Mouse (Mus musculus) hindbrain, embryonic 12.5 days (tissue): ENCODE results near the gene Bcl6b. TPM values are rescaled to one million over a fixed set of nuclear protein-coding genes. Genes with fewer than 3 reads are reported as not detected.

Source experiments
- ATAC-seq: fragments of 200-750 bp; cut with Nextera tagmentation; 2 replicates; pipeline ENCODE4 v1.8.0; 2017; ENCODE audit warnings: moderate TSS enrichment; ENCODE audit not compliant: low FRiP score
- H3K27ac ChIP-seq: fragments of 300-500 bp; sonication (generic); 2 replicates; pipeline ENCODE4 v1.5.1; 2016; ENCODE audit warnings: mild to moderate bottlenecking
- H3K27me3 ChIP-seq: fragments of 300-500 bp; sonication (generic); 2 replicates; pipeline ENCODE4 v1.6.1; 2016; ENCODE audit warnings: mild to moderate bottlenecking
- H3K36me3 ChIP-seq: fragments of 300-500 bp; sonication (generic); 2 replicates; pipeline ENCODE4 v1.6.1; 2016; ENCODE audit warnings: mild to moderate bottlenecking
- H3K4me1 ChIP-seq: fragments of 300-500 bp; sonication (generic); 2 replicates; pipeline ENCODE4 v1.6.1; 2016
- H3K4me2 ChIP-seq: fragments of 300-500 bp; sonication (generic); replicated peaks from 2 replicates; pipeline ENCODE4 v1.6.1; 2016; ENCODE audit warnings: mild to moderate bottlenecking
- H3K4me3 ChIP-seq: fragments of 300-500 bp; sonication (generic); 2 replicates; pipeline ENCODE4 v1.5.1; 2016; ENCODE audit warnings: mild to moderate bottlenecking
- H3K9ac ChIP-seq: fragments of 300-500 bp; sonication (generic); 2 replicates; pipeline ENCODE4 v1.6.1; 2016; ENCODE audit warnings: mild to moderate bottlenecking, moderate library complexity
- H3K9me3 ChIP-seq: fragments of 300-500 bp; sonication (generic); replicated peaks from 2 replicates; pipeline ENCODE4 v1.6.1; 2016; ENCODE audit warnings: mild to moderate bottlenecking
- WGBS: fragments of 180-500 bp; shearing (Covaris S2); methylation state at CpG from one replicate; pipeline ENCODE4 v1.1.7; 2016; 5-methylcytosine and 5-hydroxymethylcytosine counted together
- polyA plus RNA-seq: library from polyadenylated mRNA; unstranded; fragments of >200 nt; fragmentation: Nextera tagmentation; extraction: Ambion mirVana; gene quantifications from 2 replicates; pipeline ENCODE4 v1.2.1, GENCODE M21; 2016

The Bcl6b gene
- polyA plus RNA-seq, 1 experiment from 2014 or later: 5.4 TPM

DNA sequence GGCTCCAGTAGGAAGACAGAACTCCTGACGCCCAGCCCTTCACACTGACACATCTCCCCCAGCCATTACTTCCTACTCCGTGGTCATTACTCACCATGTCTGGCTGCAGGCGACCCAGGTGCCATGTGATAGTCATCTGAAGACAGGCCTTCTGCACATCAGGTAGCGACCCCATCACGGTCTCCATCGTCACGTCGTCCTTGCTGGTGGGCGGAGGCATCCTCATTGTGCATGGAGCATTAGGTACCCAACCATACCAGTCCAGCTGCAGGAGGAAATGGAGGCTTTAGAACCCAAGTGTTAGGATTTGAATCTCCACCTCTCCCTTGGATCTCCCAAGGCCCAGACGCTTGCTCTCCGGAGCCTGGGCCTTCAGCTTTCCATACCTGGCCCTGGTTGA, 13.0 kb upstream of the Bcl6b start:
- 74% methylated on average over 11 of the region's 11 CpGs for WGBS
- H3K36me3 ChIP-seq: no peaks in the 10 kb centered on the region
- peaks cover 12% of the 10 kb centered on the region; the same call in 1 of the 2 replicates for H3K27me3 ChIP-seq
- no peak overlapping the region for H3K4me2 ChIP-seq
- H3K9me3 ChIP-seq: no peaks in the 10 kb centered on the region
- no peak overlapping the region for H3K9ac ChIP-seq
- peaks cover 16% of the 10 kb centered on the region for H3K4me1 ChIP-seq
- ATAC-seq: no peak
- H3K4me3 ChIP-seq: no peak overlapping the region
- H3K27ac ChIP-seq: no peak overlapping the region

DNA sequence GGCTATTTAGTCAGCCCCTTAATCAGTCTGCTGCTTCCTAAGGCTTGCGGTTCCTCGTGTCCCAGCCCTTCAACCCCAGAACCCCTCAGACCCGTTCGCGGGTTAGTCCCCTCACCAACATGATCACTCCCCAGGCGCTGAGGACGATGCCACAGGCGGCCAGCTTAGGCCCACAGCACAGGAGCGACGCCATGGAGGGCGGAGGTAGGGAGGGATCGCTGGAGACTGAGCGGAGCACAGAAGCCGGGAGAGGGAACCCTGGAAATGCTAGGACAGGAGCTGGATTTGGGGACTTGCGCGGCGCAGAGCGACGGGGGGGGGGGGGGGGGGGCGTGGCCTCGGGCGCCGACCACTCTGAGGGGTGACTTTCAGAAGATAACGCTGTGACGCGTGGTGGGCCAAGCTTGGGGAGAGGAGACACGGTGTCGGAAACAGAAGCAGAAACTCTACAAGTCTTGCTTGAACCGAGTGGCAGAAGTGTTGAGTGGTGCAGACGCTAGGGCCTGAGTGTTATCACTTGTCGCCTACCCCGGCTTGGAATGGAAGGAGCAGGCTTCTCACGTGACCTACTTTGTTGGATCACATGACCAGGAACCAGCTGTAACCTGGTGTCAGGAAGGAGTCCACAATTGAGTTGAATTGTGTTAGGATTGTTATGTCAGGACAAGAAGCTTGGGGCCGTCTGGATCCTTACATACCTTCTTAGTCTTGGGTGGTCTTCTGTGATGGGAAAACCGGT, 10.1 kb upstream of the Bcl6b start, which contains the start of the genes Gm21988 and Rnasek:
Gene Gm21988, minus strand, starts transcription at position 290 of the 739 bp plus-strand sequence.
Gene Rnasek, minus strand, starts transcription at position 302 of the 739 bp plus-strand sequence.
- H3K36me3 ChIP-seq: peaks cover 14% of the 10 kb centered on the region
- H3K4me3 ChIP-seq: peak within 1 kb of the TSS; percentile 91
- peak within 1 kb of the TSS; percentile 92 for H3K9ac ChIP-seq
- ATAC-seq: peak; percentile 26
- H3K4me1 ChIP-seq: peaks cover 26% of the 10 kb centered on the region
- H3K27ac ChIP-seq: peak within 1 kb of the TSS; percentile 85
- 0% methylated on average over 34 of the region's 35 CpGs for WGBS
- peak within 1 kb of the TSS; percentile 98 for H3K4me2 ChIP-seq
- no peaks in the 10 kb centered on the region for H3K27me3 ChIP-seq
- no peaks in the 10 kb centered on the region for H3K9me3 ChIP-seq

GRCm38 (mm10) chr11:70238591-70239440, 9.2 kb upstream of the Bcl6b start:
- Histone ChIP-seq H3K4me3 (peak overlapping the region; percentile 91), H3K27ac (peak overlapping the region; percentile 92), H3K9me3 (no peaks in the 10 kb centered on the region), H3K4me1 (peaks cover 26% of the 10 kb centered on the region), H3K4me2 (peak overlapping the region; percentile 98), H3K36me3 (peaks cover 21% of the 10 kb centered on the region), H3K27me3 (no peaks in the 10 kb centered on the region), H3K9ac (peak overlapping the region; percentile 92)
- WGBS: 12% methylated on average over 23 of the region's 23 CpGs
- ATAC-seq: no peak

- no peaks in the 10 kb centered on the region for H3K9me3 ChIP-seq
- peak; percentile 93 for ATAC-seq
- peak within 1 kb of the TSS; percentile 91 for H3K4me3 ChIP-seq
- peaks cover 21% of the 10 kb centered on the region for H3K36me3 ChIP-seq
- peaks cover 32% of the 10 kb centered on the region for H3K4me1 ChIP-seq
- peak within 1 kb of the TSS; percentile 98 for H3K4me2 ChIP-seq
- H3K27me3 ChIP-seq: no peaks in the 10 kb centered on the region
- peak within 1 kb of the TSS; percentile 92 for H3K9ac ChIP-seq
- peak within 1 kb of the TSS; percentile 92 for H3K27ac ChIP-seq
- WGBS: under 1% methylated on average over 62 of the region's 70 CpGs
Measured at GRCm38 (mm10) chr11:70237457-70238167, 8.0 kb upstream of the Bcl6b start, which contains the start of gene 0610010K14Rik. Gene 0610010K14Rik (minus strand): TSS chr11:70237914.

GRCm38 (mm10) chr11:70236717-70237116, 7.1 kb upstream of the Bcl6b start:
- 27% methylated on average over 7 of the region's 7 CpGs for WGBS
- H3K4me1 ChIP-seq: peaks cover 37% of the 10 kb centered on the region
- peak overlapping the region; percentile 92 for H3K27ac ChIP-seq

DNA sequence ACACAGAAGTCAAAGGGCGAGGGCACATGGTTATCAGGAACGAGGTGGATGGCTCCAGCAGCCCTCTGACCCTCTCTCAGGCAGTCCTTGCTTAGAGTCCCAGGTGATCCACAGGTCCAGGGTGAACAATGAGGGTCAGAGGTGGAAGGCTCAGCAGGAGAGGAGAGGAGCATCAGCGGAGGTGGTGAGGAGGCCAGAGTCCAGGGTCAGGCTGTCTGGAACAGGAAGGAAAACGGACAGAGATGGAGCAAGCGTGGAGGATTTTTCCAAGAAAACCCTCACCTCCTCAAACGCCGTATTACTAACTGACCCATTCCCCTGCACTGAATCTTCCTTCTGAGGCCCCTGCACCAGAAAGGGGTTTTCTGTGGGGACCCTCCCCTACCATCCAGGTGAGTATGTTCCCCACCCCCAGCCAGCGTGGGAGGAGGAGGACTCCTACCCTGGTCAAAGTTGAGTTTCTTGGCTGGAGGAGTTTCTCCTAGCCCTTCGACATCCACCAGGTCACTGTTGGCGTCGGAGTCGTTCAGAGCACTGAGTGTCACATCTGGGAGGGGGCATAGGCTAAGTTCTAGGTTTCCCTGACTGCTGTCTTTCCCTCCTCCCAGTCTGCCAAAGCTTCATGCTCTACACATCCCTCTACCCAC, 5.8 kb upstream of the Bcl6b start:
- Histone ChIP-seq H3K4me1 (peaks cover 32% of the 10 kb centered on the region), H3K9ac (no peak overlapping the region), H3K36me3 (peaks cover 21% of the 10 kb centered on the region), H3K4me2 (no peak overlapping the region), H3K27ac (no peak overlapping the region), H3K27me3 (peaks cover 7% of the 10 kb centered on the region), H3K4me3 (no peak overlapping the region), H3K9me3 (no peaks in the 10 kb centered on the region)
- ATAC-seq: no peak
- 93% methylated on average over 12 of the region's 12 CpGs for WGBS

More at GRCm38 (mm10) chr11:70236717-70237116, 7.1 kb upstream of the Bcl6b start:
- no peaks in the 10 kb centered on the region for H3K9me3 ChIP-seq
- peaks cover 21% of the 10 kb centered on the region for H3K36me3 ChIP-seq
- peak overlapping the region; percentile 92 for H3K9ac ChIP-seq
- H3K4me3 ChIP-seq: peak overlapping the region; percentile 91
- ATAC-seq: no peak
- peak overlapping the region; percentile 98 for H3K4me2 ChIP-seq
- H3K27me3 ChIP-seq: no peaks in the 10 kb centered on the region

DNA sequence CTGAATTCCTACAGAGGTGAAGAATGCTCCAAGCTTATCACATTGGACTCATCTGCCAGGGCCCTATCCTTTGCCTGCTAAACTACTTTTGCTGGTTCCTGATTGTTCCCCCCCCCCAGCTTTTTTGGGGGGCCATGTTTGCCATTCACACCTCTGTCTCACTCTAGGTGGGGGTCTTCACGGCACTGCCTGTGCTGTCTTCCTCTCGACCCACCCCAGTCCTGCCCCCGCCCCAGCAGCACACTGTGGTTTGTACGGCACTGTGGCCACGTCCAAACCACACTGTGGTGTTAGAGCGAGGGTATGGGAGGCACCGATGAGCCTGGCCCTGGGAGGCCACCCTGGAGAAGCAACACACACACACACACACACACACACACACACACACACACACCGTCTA, 4.9 kb upstream of the Bcl6b start:
- Histone ChIP-seq H3K9me3 (no peaks in the 10 kb centered on the region), H3K36me3 (peaks cover 21% of the 10 kb centered on the region), H3K9ac (no peak overlapping the region), H3K27ac (no peak overlapping the region), H3K4me2 (no peak overlapping the region), H3K27me3 (peaks cover 15% of the 10 kb centered on the region), H3K4me1 (peaks cover 40% of the 10 kb centered on the region), H3K4me3 (no peak overlapping the region)
- no peak for ATAC-seq
- WGBS: 92% methylated on average over 8 of the region's 8 CpGs

GRCm38 (mm10) chr11:70234037-70234436, 4.4 kb upstream of the Bcl6b start:
- ATAC-seq: no peak
- peaks cover 20% of the 10 kb centered on the region for H3K27me3 ChIP-seq
- peaks cover 44% of the 10 kb centered on the region for H3K4me1 ChIP-seq
- peaks cover 21% of the 10 kb centered on the region for H3K36me3 ChIP-seq
- 61% methylated on average over 5 of the region's 5 CpGs for WGBS
- H3K4me3 ChIP-seq: no peak overlapping the region
- H3K4me2 ChIP-seq: no peak overlapping the region
- H3K27ac ChIP-seq: no peak overlapping the region
- H3K9me3 ChIP-seq: no peaks in the 10 kb centered on the region
- H3K9ac ChIP-seq: no peak overlapping the region

GRCm38 (mm10) chr11:70233016-70233415, 3.4 kb upstream of the Bcl6b start:
- 39% methylated on average over 8 of the region's 8 CpGs for WGBS

DNA sequence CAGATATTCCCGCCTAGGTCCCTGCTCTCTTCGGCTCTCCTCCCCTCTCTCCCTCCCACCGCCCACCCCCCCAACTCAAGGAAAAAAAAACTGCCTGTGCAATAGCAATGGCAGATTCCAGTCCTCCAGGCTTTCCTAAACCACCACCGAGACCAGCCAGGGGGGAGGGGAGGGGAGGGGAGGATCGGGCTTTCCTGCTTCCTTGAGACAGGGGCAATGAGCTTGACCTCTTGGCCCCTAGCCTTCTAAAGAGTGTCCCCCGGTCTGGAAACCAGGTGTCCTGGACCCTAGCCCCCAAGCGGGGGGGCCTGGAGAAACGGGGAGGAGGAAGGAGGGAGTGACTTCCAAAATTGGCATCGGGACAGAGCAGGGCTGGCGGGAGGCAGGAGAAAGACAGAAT, 2.9 kb upstream of the Bcl6b start:
- Histone ChIP-seq H3K4me1 (peaks cover 40% of the 10 kb centered on the region), H3K27me3 (peaks cover 35% of the 10 kb centered on the region), H3K9ac (peak overlapping the region; percentile 41), H3K27ac (no peak overlapping the region), H3K9me3 (no peaks in the 10 kb centered on the region), H3K4me2 (peak overlapping the region; percentile 51), H3K36me3 (peaks cover 21% of the 10 kb centered on the region), H3K4me3 (peak overlapping the region; percentile 25)
- 4% methylated on average over 9 of the region's 10 CpGs for WGBS
- no peak for ATAC-seq

More at GRCm38 (mm10) chr11:70233016-70233415, 3.4 kb upstream of the Bcl6b start:
- peak overlapping the region; percentile 51 for H3K4me2 ChIP-seq
- ATAC-seq: no peak
- H3K4me3 ChIP-seq: peak overlapping the region; percentile 25; the same call in 1 of the 2 replicates
- no peaks in the 10 kb centered on the region for H3K9me3 ChIP-seq
- no peak overlapping the region for H3K27ac ChIP-seq
- peaks cover 40% of the 10 kb centered on the region for H3K4me1 ChIP-seq
- peak overlapping the region; percentile 41 for H3K9ac ChIP-seq
- H3K27me3 ChIP-seq: peaks cover 30% of the 10 kb centered on the region
- H3K36me3 ChIP-seq: peaks cover 21% of the 10 kb centered on the region

DNA sequence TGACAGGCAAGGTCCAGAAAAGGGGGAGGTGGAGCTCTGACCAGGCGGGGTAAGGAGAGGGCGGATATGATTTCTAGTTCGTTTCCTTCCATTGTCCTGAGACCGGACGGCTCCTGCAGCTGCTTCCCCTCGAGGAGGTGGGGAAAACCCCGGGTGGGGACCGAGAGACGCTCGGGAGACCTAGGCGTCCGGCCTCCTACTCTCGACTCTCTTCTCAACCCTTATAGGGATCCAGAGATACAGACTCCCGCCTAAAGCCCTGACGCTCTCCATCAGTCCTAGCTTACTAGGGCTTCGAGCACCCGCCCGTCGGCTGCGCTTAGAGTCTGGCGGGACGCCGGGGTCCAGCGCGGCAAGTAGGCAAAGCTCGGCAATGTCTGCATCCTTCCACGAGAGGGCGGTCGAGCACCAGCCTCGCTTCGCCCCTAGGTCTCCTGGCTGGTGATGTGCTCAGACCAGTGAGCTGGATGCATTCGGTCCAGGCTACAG, 685 bp upstream of the Bcl6b start:
- peak; percentile 30; the same call in 1 of the 2 replicates for ATAC-seq
- H3K4me3 ChIP-seq: peak overlapping the region; percentile 24
- no peaks in the 10 kb centered on the region for H3K9me3 ChIP-seq
- H3K27ac ChIP-seq: no peak overlapping the region; the same call in 1 of the 2 replicates
- peak overlapping the region; percentile 42 for H3K4me2 ChIP-seq
- peaks cover 12% of the 10 kb centered on the region for H3K36me3 ChIP-seq
- H3K9ac ChIP-seq: no peak overlapping the region
- peaks cover 40% of the 10 kb centered on the region for H3K4me1 ChIP-seq
- WGBS: 2% methylated on average over 32 of the region's 32 CpGs
- H3K27me3 ChIP-seq: peaks cover 58% of the 10 kb centered on the region
